Mouse (Mus musculus) G1E-ER4 (cell line): ENCODE data around the gene C2cd4a. TPM values are rescaled to one million over a fixed set of nuclear protein-coding genes. Genes with fewer than 3 reads are reported as not detected.

Experiments
- GATA1 ChIP-seq: IDR thresholded peaks from one replicate; pipeline ENCODE4 v1.8.0; 2012; ENCODE audit warnings: low read length, inconsistent platforms
- polyA plus RNA-seq: library from polyadenylated mRNA; stranded (reverse); fragments of >175 nt; gene quantifications from 2 replicates; pipeline ENCODE4 v1.2.3, GENCODE M21; 2012

Gene C2cd4a
- 65.5 and 82.0 TPM in 2 replicates for polyA plus RNA-seq

GRCm38 (mm10) chr9:67832046-67832605 is at the start of gene C2cd4a:
Gene C2cd4a, minus strand, starts transcription at chr9:67832330.
- no peak for TF ChIP-seq GATA1

- TF ChIP-seq GATA1 = peak; percentile 28
Measured at GRCm38 (mm10) chr9:67878197-67878769, 46.2 kb upstream of the C2cd4a start.

- peak; percentile 92 for TF ChIP-seq GATA1
Measured at GRCm38 (mm10) chr9:67877081-67877718, 45.1 kb upstream of the C2cd4a start.

GRCm38 (mm10) chr9:67875337-67875736 is 43.2 kb upstream of the C2cd4a start:
- no peak for TF ChIP-seq GATA1

GRCm38 (mm10) chr9:67874522-67875222 is 42.5 kb upstream of the C2cd4a start:
- peak; percentile 52 for TF ChIP-seq GATA1

GRCm38 (mm10) chr9:67869691-67870450 is 37.7 kb upstream of the C2cd4a start:
- no peak for TF ChIP-seq GATA1

- TF ChIP-seq GATA1 = no peak
Measured at GRCm38 (mm10) chr9:67867411-67867810, 35.3 kb upstream of the C2cd4a start.

GRCm38 (mm10) chr9:67865411-67865810 is 33.3 kb upstream of the C2cd4a start:
- no peak for TF ChIP-seq GATA1

GRCm38 (mm10) chr9:67864011-67864410 is 31.9 kb upstream of the C2cd4a start:
- TF ChIP-seq GATA1 = no peak

- peak; percentile 74 for TF ChIP-seq GATA1
Measured at GRCm38 (mm10) chr9:67863332-67863731, 31.2 kb upstream of the C2cd4a start.

GRCm38 (mm10) chr9:67860273-67860672 is 28.1 kb upstream of the C2cd4a start:
- TF ChIP-seq GATA1 = peak; percentile 36

GRCm38 (mm10) chr9:67851150-67851549 is 19.0 kb upstream of the C2cd4a start:
- no peak for TF ChIP-seq GATA1

GRCm38 (mm10) chr9:67849846-67850245 is 17.7 kb upstream of the C2cd4a start:
- TF ChIP-seq GATA1 = no peak

GRCm38 (mm10) chr9:67849397-67849796 is 17.3 kb upstream of the C2cd4a start:
- TF ChIP-seq GATA1 = no peak

GRCm38 (mm10) chr9:67847606-67848005 is 15.5 kb upstream of the C2cd4a start:
- no peak for TF ChIP-seq GATA1

GRCm38 (mm10) chr9:67846089-67846488 is 14.0 kb upstream of the C2cd4a start:
- no peak for TF ChIP-seq GATA1

GRCm38 (mm10) chr9:67845648-67846047 is 13.5 kb upstream of the C2cd4a start:
- TF ChIP-seq GATA1 = no peak
